Mouse (Mus musculus): ENCODE measurements around the gene Derl3.

GRCm38 (mm10) chr10:75904391-75904790, 11.2 kb downstream of the Derl3 start:
- TF ChIP-seq CTCF (IDR thresholded peaks at IDR 0.05; ENCODE audit: low read depth, low read length) (no peak), GATA1 (IDR thresholded peaks at IDR 0.05; ENCODE audit: borderline replicate concordance, low read length) (no peak), GATA2 (IDR thresholded peaks at IDR 0.05; ENCODE audit: borderline replicate concordance, low read depth, low read length) (no peak), POLR2AphosphoS5 (IDR thresholded peaks at IDR 0.05; ENCODE audit: insufficient replicate concordance, low read depth, low read length) (no peak), TAL1 (conservative IDR thresholded peaks at IDR 0.05; ENCODE audit: low read depth, low read length) (no peak)
